36 mouse cellular contexts compared by ENCODE assay signal in genomic region chr15:81225016-81225415, GRCm38 (mm10). TPM values are rescaled to one million over a fixed set of nuclear protein-coding genes. Genes with fewer than 3 reads are reported as not detected.
"Had no signal": no experiment of that assay in that cellular context is flagged by ENCODE, and none has a peak within 500 bp of the region (broad histone marks: within the 10 kb centered on the region; RNA-seq: fewer than 3 reads in every experiment).

No protein-coding gene starts in this region.

- H3K4me1 ChIP-seq: limb, embryonic 10.5 days; limb, embryonic 12.5 days; limb, embryonic 13.5 days; limb, embryonic 15.5 days; liver, embryonic 12.5 days; liver, embryonic 13.5 days; liver, embryonic 15.5 days; lung, embryonic 15.5 days; megakaryocyte, embryonic 14.5 days; midbrain, embryonic 15.5 days; neural tube, embryonic 12.5 days had no signal

- H3K27me3 ChIP-seq: limb, embryonic 12.5 days; limb, embryonic 13.5 days; limb, embryonic 15.5 days; lung, embryonic 15.5 days; midbrain, embryonic 12.5 days; midbrain, embryonic 15.5 days; neural tube, embryonic 12.5 days; neural tube, embryonic 13.5 days had no signal

- H3K9me3 ChIP-seq: limb, embryonic 10.5 days; limb, embryonic 12.5 days; limb, embryonic 13.5 days; limb, embryonic 15.5 days; liver, embryonic 12.5 days; liver, embryonic 13.5 days; liver, embryonic 15.5 days; lung, embryonic 15.5 days; megakaryocyte, embryonic 14.5 days; midbrain, embryonic 10.5 days; midbrain, embryonic 12.5 days; midbrain, embryonic 15.5 days; neural tube, embryonic 12.5 days; neural tube, embryonic 13.5 days had no signal

- DNase-seq: left cerebral cortex, postnatal 4 days; liver; liver, embryonic 13.5 days; liver, postnatal 0 days; lung, adult 18-20 months; lung, adult 2 months; lung, embryonic 14.5 days; lung, postnatal 10 days; lung, postnatal 14 days; lung, postnatal 36 days; lung, postnatal 4 days; midbrain, embryonic 14.5 days had no signal

- H3K4me3 ChIP-seq: left cerebral cortex, adult 2 months; limb, embryonic 10.5 days; limb, embryonic 12.5 days; limb, embryonic 13.5 days; limb, embryonic 15.5 days; liver, embryonic 12.5 days; liver, embryonic 13.5 days; liver, embryonic 15.5 days; lung, embryonic 15.5 days; megakaryocyte, embryonic 14.5 days; midbrain, embryonic 10.5 days; midbrain, embryonic 12.5 days; midbrain, embryonic 15.5 days; neural tube, embryonic 12.5 days; neural tube, embryonic 13.5 days had no signal

- H3K27ac ChIP-seq: left cerebral cortex, adult 2 months; limb, embryonic 10.5 days; limb, embryonic 12.5 days; limb, embryonic 15.5 days; liver, embryonic 12.5 days; liver, embryonic 13.5 days; liver, embryonic 14.5 days; liver, embryonic 15.5 days; lung, embryonic 15.5 days; macrophage; midbrain, embryonic 10.5 days; midbrain, embryonic 12.5 days; midbrain, embryonic 15.5 days; neural tube, embryonic 12.5 days; neural tube, embryonic 13.5 days had no signal

- H3K36me3 ChIP-seq: limb, embryonic 10.5 days; limb, embryonic 12.5 days; limb, embryonic 13.5 days; limb, embryonic 15.5 days; liver, embryonic 12.5 days; liver, embryonic 13.5 days; liver, embryonic 15.5 days; lung, embryonic 15.5 days; midbrain, embryonic 10.5 days; midbrain, embryonic 12.5 days; midbrain, embryonic 15.5 days; neural tube, embryonic 12.5 days; neural tube, embryonic 13.5 days had no signal

- H3K9ac ChIP-seq: limb, embryonic 12.5 days; limb, embryonic 13.5 days; limb, embryonic 15.5 days; liver, embryonic 12.5 days; liver, embryonic 13.5 days; liver, embryonic 14.5 days; liver, embryonic 15.5 days; liver, postnatal 0 days; lung, embryonic 14.5 days; lung, embryonic 15.5 days; midbrain, embryonic 12.5 days; midbrain, embryonic 15.5 days; neural tube, embryonic 12.5 days; neural tube, embryonic 13.5 days had no signal

- H3K4me2 ChIP-seq: limb, embryonic 12.5 days; limb, embryonic 13.5 days; limb, embryonic 15.5 days; liver, embryonic 11.5 days; liver, embryonic 12.5 days; liver, embryonic 13.5 days; liver, embryonic 15.5 days; lung, embryonic 14.5 days; lung, embryonic 15.5 days; midbrain, embryonic 12.5 days; midbrain, embryonic 15.5 days; neural tube, embryonic 12.5 days; neural tube, embryonic 13.5 days had no signal

- ATAC-seq: liver, embryonic 12.5 days; liver, postnatal 0 days; lung, postnatal 0 days; midbrain, embryonic 15.5 days; midbrain, embryonic 16.5 days had no signal

RNA-seq across cellular contexts. Expression of gene Mchr1, which starts 10.3 kb away (rescaled TPM):
- total RNA-seq: liver, adult 2 months; megakaryocyte progenitor cell, adult 5-6 weeks; megakaryocyte, adult 5-6 weeks; megakaryocyte-erythroid progenitor cell, adult 5-6 weeks; monocyte, adult 5-6 weeks had no signal
- polyA plus RNA-seq: liver, adult 2 months; liver, embryonic 12.5 days; macrophage had no signal
